Mouse (Mus musculus) heart, adult 2 months (tissue): ENCODE measurements around the gene 1810009A15Rik. TPM values are rescaled to one million over a fixed set of nuclear protein-coding genes. Genes with fewer than 3 reads are reported as not detected.
A peak's percentile ranks its signal among the peaks of the same experiment; 100 is the strongest.

Source experiments
- DNase-seq, 2 experiments: peaks; one replicate each; pipeline ENCODE4 v3.0.0; 2021
- H3K27ac ChIP-seq: fragments of 200-600 bp; 2 replicates; pipeline ENCODE4 v1.8.1; 2022
- H3K27me3 ChIP-seq: fragments of 200-500 bp; 2 replicates; pipeline ENCODE4 v1.6.1; 2012; ENCODE audit warnings: mild to moderate bottlenecking, low read length, inconsistent platforms, mixed read lengths; ENCODE audit not compliant: control insufficient read depth, insufficient read depth
- H3K36me3 ChIP-seq: fragments of 200-500 bp; 2 replicates; pipeline ENCODE4 v1.6.1; 2012; ENCODE audit warnings: low read length, inconsistent platforms; ENCODE audit not compliant: control insufficient read depth, insufficient read depth
- H3K4me1 ChIP-seq: fragments of 200-500 bp; 2 replicates; pipeline ENCODE4 v1.6.1; 2011; ENCODE audit warnings: low read length; ENCODE audit not compliant: control insufficient read depth, insufficient read depth
- H3K4me3 ChIP-seq: fragments of 200-600 bp; 2 replicates; pipeline ENCODE4 v1.8.1; 2022
- H3K79me2 ChIP-seq: fragments of 200-500 bp; replicated peaks from 2 replicates; pipeline ENCODE4 v1.6.1; 2012; ENCODE audit warnings: mild to moderate bottlenecking, inconsistent platforms, low read length, moderate library complexity, mixed read lengths; ENCODE audit not compliant: control insufficient read depth, insufficient read depth
- H3K9ac ChIP-seq: fragments of 200-500 bp; 2 replicates; pipeline ENCODE4 v1.6.1; 2012; ENCODE audit warnings: low read depth, mild to moderate bottlenecking, control low read depth, inconsistent platforms, low read length, mixed read lengths
- CTCF ChIP-seq: fragments of 200-600 bp; IDR thresholded peaks from 2 replicates; pipeline ENCODE4 v1.8.1; 2022; ENCODE audit warnings: antibody characterized with exemption, mild to moderate bottlenecking, moderate library complexity
- EP300 ChIP-seq: fragments of 200-500 bp; IDR thresholded peaks from 2 replicates; pipeline ENCODE4 v1.6.1; 2011; ENCODE audit warnings: low read depth, low read length, control low read depth; ENCODE audit not compliant: insufficient read depth
- POLR2A ChIP-seq: fragments of 200-500 bp; IDR thresholded peaks from 2 replicates; pipeline ENCODE4 v1.6.1; 2011; ENCODE audit warnings: mild to moderate bottlenecking, low read depth, low read length, control low read depth; ENCODE audit not compliant: insufficient read depth
- WGBS: fragments of 180-500 bp; shearing (Covaris S2); methylation state at CpG from one replicate; pipeline ENCODE4 v1.1.7; 2018; 5-methylcytosine and 5-hydroxymethylcytosine counted together
- intact Hi-C: fragments of 180-260 bp; cut with DNase I; formaldehyde crosslinking; loops from one replicate; pipeline ENCODE4 v1.15.1; 2025
- microRNA-seq, 2 experiments: library from miRNA; unstranded; fragments of <30 nt; microRNA quantifications; one replicate each; pipeline ENCODE4 v1.2.0; 2021
- polyA plus RNA-seq: library from polyadenylated mRNA; depleted of rRNA; stranded (reverse); fragments of >200 nt; gene quantifications from 2 replicates; pipeline ENCODE4 v1.2.3, GENCODE M21; 2012; rRNA removed
- total RNA-seq, 2 experiments: library from RNA; stranded (reverse); gene quantifications; 2 replicates each; pipeline ENCODE4 v1.2.3; 2021

Gene 1810009A15Rik
- total and polyA plus RNA-seq, 3 experiments: 10.1 to 21.0 (median 15.6) TPM

- TF ChIP-seq CTCF (peak; percentile 63), EP300 (peak; percentile 42; the same call in 1 of the 2 replicates), POLR2A (peak; percentile 50; the same call in 1 of the 2 replicates)
- Histone ChIP-seq H3K4me1 (no peaks in the 10 kb centered on the region; the same call in 1 of the 2 replicates), H3K9ac (peak within 1 kb of the TSS; percentile 87), H3K4me3 (peak within 1 kb of the TSS; percentile 66), H3K27me3 (no peaks in the 10 kb centered on the region), H3K27ac (peak within 1 kb of the TSS; percentile 83), H3K36me3 (no peaks in the 10 kb centered on the region), H3K79me2 (no peaks in the 10 kb centered on the region)
- DNase-seq: peak; percentile 94 to 96
- 1% methylated on average over 72 of the region's 74 CpGs for WGBS
- intact Hi-C loops: loop anchor here (1.0 kb wide), 1 partner anchor 12 kb away; the partner anchor contains the start of gene Mta2
These were observed 40.8 kb downstream of the 1810009A15Rik start, which contains the start of the genes Rom1 and Eml3 for GRCm38 (mm10) chr19:8929224-8930088. Gene Rom1 (minus strand): TSS chr19:8929356. Gene Eml3 (plus strand): TSS chr19:8929552.

- no peaks in the 10 kb centered on the region; the same call in 1 of the 2 replicates for H3K4me1 ChIP-seq
- H3K36me3 ChIP-seq: no peaks in the 10 kb centered on the region
- H3K27ac ChIP-seq: peak overlapping the region; percentile 83
- intact Hi-C loops: no loop called here
- no peak for DNase-seq
- H3K9ac ChIP-seq: peak overlapping the region; percentile 87
- peak overlapping the region; percentile 66 for H3K4me3 ChIP-seq
- TF ChIP-seq CTCF (no peak), EP300 (no peak), POLR2A (no peak)
- no peaks in the 10 kb centered on the region for H3K79me2 ChIP-seq
- 8% methylated on average over 11 of the region's 11 CpGs for WGBS
- no peaks in the 10 kb centered on the region for H3K27me3 ChIP-seq
These were observed 41.5 kb downstream of the 1810009A15Rik start for GRCm38 (mm10) chr19:8930117-8930516.

- intact Hi-C loops: no loop called here
These were observed 42.1 kb downstream of the 1810009A15Rik start for GRCm38 (mm10) chr19:8930771-8931170.

GRCm38 (mm10) chr19:8936736-8937135 lies 48.1 kb downstream of the 1810009A15Rik start:
- WGBS: 83% methylated on average over 2 of the region's 2 CpGs
- DNase-seq: no peak
- intact Hi-C loops: no loop called here
- H3K79me2 ChIP-seq: no peaks in the 10 kb centered on the region
- no peaks in the 10 kb centered on the region for H3K27me3 ChIP-seq
- H3K36me3 ChIP-seq: no peaks in the 10 kb centered on the region
- H3K4me3 ChIP-seq: no peak overlapping the region
- H3K27ac ChIP-seq: no peak overlapping the region
- peaks cover 1% of the 10 kb centered on the region; the same call in 1 of the 2 replicates for H3K4me1 ChIP-seq
- H3K9ac ChIP-seq: no peak overlapping the region
- no peak for TF ChIP-seq CTCF
- TF ChIP-seq POLR2A: no peak
- no peak for TF ChIP-seq EP300

More at GRCm38 (mm10) chr19:8930771-8931170, 42.1 kb downstream of the 1810009A15Rik start:
- H3K9ac ChIP-seq: no peak overlapping the region
- H3K4me3 ChIP-seq: no peak overlapping the region
- no peaks in the 10 kb centered on the region; the same call in 1 of the 2 replicates for H3K4me1 ChIP-seq
- 85% methylated on average over 7 of the region's 7 CpGs for WGBS
- no peak for DNase-seq
- no peaks in the 10 kb centered on the region for H3K79me2 ChIP-seq
- H3K36me3 ChIP-seq: no peaks in the 10 kb centered on the region
- no peaks in the 10 kb centered on the region for H3K27me3 ChIP-seq
- no peak overlapping the region; the same call in 1 of the 2 replicates for H3K27ac ChIP-seq
- no peak for TF ChIP-seq EP300
- TF ChIP-seq CTCF: no peak
- no peak for TF ChIP-seq POLR2A

Small RNA genes within 50 kb of the gene (microRNA-seq; reads per million reads assigned to microRNA genes)
- gene Mir5136: 0.56 to 0.77 reads per million in 2 experiments

Other genes with a start within 250 kb of the 1810009A15Rik start
Only the 30 nearest of the 33 such genes appear.
- gene Slc3a2, start 165.5 kb upstream of the 1810009A15Rik start, total RNA-seq: 10 to 100 TPM; 41.0 to 42.2 TPM
- 60.9 and 61.1 TPM in 2 replicates for gene Slc3a2, start 165.5 kb upstream of the 1810009A15Rik start, polyA plus RNA-seq
- 10 to 100 TPM; 18.7 to 19.2 TPM for gene Wdr74, start 153.0 kb upstream of the 1810009A15Rik start, total RNA-seq
- 15.7 and 18.2 TPM in 2 replicates for gene Wdr74, start 153.0 kb upstream of the 1810009A15Rik start, polyA plus RNA-seq
- gene 1700092M07Rik, start 148.1 kb upstream of the 1810009A15Rik start, total RNA-seq: under 1 TPM in 1 of 2 experiments, not detected in 1; 0.57 TPM
- 0.62 and 1.3 TPM in 2 replicates for gene 1700092M07Rik, start 148.1 kb upstream of the 1810009A15Rik start, polyA plus RNA-seq
- 10 to 100 TPM; 23.8 to 25.3 TPM for gene Stx5a, start 147.4 kb upstream of the 1810009A15Rik start, total RNA-seq
- gene Stx5a, start 147.4 kb upstream of the 1810009A15Rik start, polyA plus RNA-seq: 33.4 and 49.3 TPM in 2 replicates
- gene Nxf1, start 131.8 kb upstream of the 1810009A15Rik start, total RNA-seq: 10 to 100 TPM; 35.5 to 41.8 TPM
- 66.5 and 93.2 TPM in 2 replicates for gene Nxf1, start 131.8 kb upstream of the 1810009A15Rik start, polyA plus RNA-seq
- gene Tmem223, start 117.9 kb upstream of the 1810009A15Rik start, total RNA-seq: 100 to 1,000 TPM; 108 to 130 TPM
- 212 and 233 TPM in 2 replicates for gene Tmem223, start 117.9 kb upstream of the 1810009A15Rik start, polyA plus RNA-seq
- gene Tmem179b, start 114.4 kb upstream of the 1810009A15Rik start, total RNA-seq: 10 to 100 TPM; 14.8 to 17.1 TPM
- gene Tmem179b, start 114.4 kb upstream of the 1810009A15Rik start, polyA plus RNA-seq: 44.5 and 44.9 TPM in 2 replicates
- 1 to 10 TPM; 7.8 to 9.1 TPM for gene Taf6l, start 102.4 kb upstream of the 1810009A15Rik start, total RNA-seq
- 6.0 and 6.2 TPM in 2 replicates for gene Taf6l, start 102.4 kb upstream of the 1810009A15Rik start, polyA plus RNA-seq
- gene Polr2g, start 90.3 kb upstream of the 1810009A15Rik start, total RNA-seq: 10 to 100 TPM; 53.4 to 56.3 TPM
- gene Polr2g, start 90.3 kb upstream of the 1810009A15Rik start, polyA plus RNA-seq: 55.1 and 84.1 TPM in 2 replicates
- gene Zbtb3, start 86.3 kb upstream of the 1810009A15Rik start, total RNA-seq: 1 to 10 TPM; 1.4 to 1.5 TPM
- 2.0 and 2.5 TPM in 2 replicates for gene Zbtb3, start 86.3 kb upstream of the 1810009A15Rik start, polyA plus RNA-seq
- 10 to 100 TPM; 14.1 TPM for gene Ttc9c, start 69.5 kb upstream of the 1810009A15Rik start, total RNA-seq
- 9.5 and 17.8 TPM in 2 replicates for gene Ttc9c, start 69.5 kb upstream of the 1810009A15Rik start, polyA plus RNA-seq
- 10 to 100 TPM; 44.7 to 47.5 TPM for gene Hnrnpul2, start 68.8 kb upstream of the 1810009A15Rik start, total RNA-seq
- gene Hnrnpul2, start 68.8 kb upstream of the 1810009A15Rik start, polyA plus RNA-seq: 12.4 and 23.2 TPM in 2 replicates
- not detected for gene AC129217.1, start 59.1 kb upstream of the 1810009A15Rik start, total RNA-seq
- not detected in 2 replicates for gene AC129217.1, start 59.1 kb upstream of the 1810009A15Rik start, polyA plus RNA-seq
- gene Bscl2, start 51.4 kb upstream of the 1810009A15Rik start, total RNA-seq: 10 to 100 TPM; 22.6 to 23.5 TPM
- 52.3 and 67.7 TPM in 2 replicates for gene Bscl2, start 51.4 kb upstream of the 1810009A15Rik start, polyA plus RNA-seq
- not detected for gene Gng3, start 49.7 kb upstream of the 1810009A15Rik start, total RNA-seq
- 0.23 and 0.35 TPM in 2 replicates for gene Gng3, start 49.7 kb upstream of the 1810009A15Rik start, polyA plus RNA-seq
- gene Lrrn4cl, start 38.1 kb upstream of the 1810009A15Rik start, total RNA-seq: 1 to 10 TPM; 2.6 to 3.7 TPM
- gene Lrrn4cl, start 38.1 kb upstream of the 1810009A15Rik start, polyA plus RNA-seq: 3.8 and 5.7 TPM in 2 replicates
- gene Ubxn1, start 17.4 kb upstream of the 1810009A15Rik start, total RNA-seq: 100 to 1,000 TPM; 108 to 135 TPM
- gene Ubxn1, start 17.4 kb upstream of the 1810009A15Rik start, polyA plus RNA-seq: 60.7 and 62.2 TPM in 2 replicates
- gene Uqcc3, start 7.9 kb upstream of the 1810009A15Rik start, total RNA-seq: 10 to 100 TPM; 49.9 to 56.5 TPM
- gene Uqcc3, start 7.9 kb upstream of the 1810009A15Rik start, polyA plus RNA-seq: 43.7 and 48.6 TPM in 2 replicates
- 1 to 10 TPM; 4.2 to 5.2 TPM for gene Lbhd1, start 5.1 kb upstream of the 1810009A15Rik start, total RNA-seq
- gene Lbhd1, start 5.1 kb upstream of the 1810009A15Rik start, polyA plus RNA-seq: 1.1 and 1.3 TPM in 2 replicates
- gene Gm49403, start 4.9 kb upstream of the 1810009A15Rik start, total RNA-seq: not detected
- gene Gm49403, start 4.9 kb upstream of the 1810009A15Rik start, polyA plus RNA-seq: not detected in 2 replicates
- 1 to 10 TPM in 1 of 2 experiments, under 1 TPM in 1; 0.57 to 3.2 TPM for gene Gm49416, start 73 bp downstream of the 1810009A15Rik start, total RNA-seq
- 1.2 and 1.3 TPM in 2 replicates for gene Gm49416, start 73 bp downstream of the 1810009A15Rik start, polyA plus RNA-seq
- 10 to 100 TPM; 10.6 to 12.6 TPM for gene Ints5, start 4.2 kb downstream of the 1810009A15Rik start, total RNA-seq
- gene Ints5, start 4.2 kb downstream of the 1810009A15Rik start, polyA plus RNA-seq: 10.8 and 13.5 TPM in 2 replicates
- 10 to 100 TPM; 50.3 to 52.5 TPM for gene Ganab, start 9.2 kb downstream of the 1810009A15Rik start, total RNA-seq
- 54.5 and 90.0 TPM in 2 replicates for gene Ganab, start 9.2 kb downstream of the 1810009A15Rik start, polyA plus RNA-seq
- 10 to 100 TPM; 35.4 to 42.3 TPM for gene B3gat3, start 31.5 kb downstream of the 1810009A15Rik start, total RNA-seq
- gene B3gat3, start 31.5 kb downstream of the 1810009A15Rik start, polyA plus RNA-seq: 59.4 and 61.2 TPM in 2 replicates
- gene Rom1, start 40.5 kb downstream of the 1810009A15Rik start, total RNA-seq: 10 to 100 TPM; 21.8 to 23.1 TPM
- 24.9 and 30.7 TPM in 2 replicates for gene Rom1, start 40.5 kb downstream of the 1810009A15Rik start, polyA plus RNA-seq
- gene Eml3, start 40.7 kb downstream of the 1810009A15Rik start, total RNA-seq: 1 to 10 TPM; 7.0 to 9.7 TPM
- 17.6 and 18.4 TPM in 2 replicates for gene Eml3, start 40.7 kb downstream of the 1810009A15Rik start, polyA plus RNA-seq
- gene Mta2, start 53.0 kb downstream of the 1810009A15Rik start, total RNA-seq: 10 to 100 TPM; 29.0 to 32.1 TPM
- 13.1 and 15.6 TPM in 2 replicates for gene Mta2, start 53.0 kb downstream of the 1810009A15Rik start, polyA plus RNA-seq
- gene Tut1, start 65.0 kb downstream of the 1810009A15Rik start, total RNA-seq: 1 to 10 TPM; 8.5 to 9.4 TPM
- 7.2 and 10.6 TPM in 2 replicates for gene Tut1, start 65.0 kb downstream of the 1810009A15Rik start, polyA plus RNA-seq
- gene Eef1g, start 78.2 kb downstream of the 1810009A15Rik start, total RNA-seq: 100 to 1,000 TPM; 224 to 260 TPM
- 191 and 291 TPM in 2 replicates for gene Eef1g, start 78.2 kb downstream of the 1810009A15Rik start, polyA plus RNA-seq
- gene Ahnak, start 100.4 kb downstream of the 1810009A15Rik start, total RNA-seq: 100 to 1,000 TPM; 299 to 348 TPM
- 23.0 and 42.5 TPM in 2 replicates for gene Ahnak, start 100.4 kb downstream of the 1810009A15Rik start, polyA plus RNA-seq